Mouse (Mus musculus) forebrain, embryonic 16.5 days (tissue): ENCODE measurements at regions not wholly inside any gene's neighbourhood (a gene's known extent, or its start where the extent isn't known, plus 50 kb on each side); places are given as distances from the start of the nearest gene placed in this dataset.
"Not testable (repeated sequence)": the region's sequence is repeated elsewhere in the genome, so short reads cannot be mapped to it uniquely, and the experiment has no call there.

Source experiments
- ATAC-seq: fragments of 200-750 bp; cut with Nextera tagmentation; 2 replicates; pipeline ENCODE4 v1.8.0; 2017; ENCODE audit warnings: mild to moderate bottlenecking, moderate library complexity
- H3K27ac ChIP-seq: fragments of 300-500 bp; sonication (generic); 2 replicates; pipeline ENCODE4 v1.5.1; 2014; ENCODE audit warnings: low read length, control low read depth
- H3K27me3 ChIP-seq: fragments of 300-500 bp; sonication (generic); replicated peaks from 2 replicates; pipeline ENCODE4 v1.6.1; 2014; ENCODE audit warnings: low read length; ENCODE audit not compliant: control insufficient read depth, insufficient read depth
- H3K36me3 ChIP-seq: fragments of 300-500 bp; sonication (generic); 2 replicates; pipeline ENCODE4 v1.6.1; 2014; ENCODE audit not compliant: control insufficient read depth, insufficient read depth
- H3K4me1 ChIP-seq: fragments of 300-500 bp; sonication (generic); replicated peaks from 2 replicates; pipeline ENCODE4 v1.6.1; 2014; ENCODE audit warnings: low read length; ENCODE audit not compliant: control insufficient read depth, insufficient read depth
- H3K4me2 ChIP-seq: fragments of 300-500 bp; sonication (generic); 2 replicates; pipeline ENCODE4 v1.6.1; 2014; ENCODE audit warnings: mild to moderate bottlenecking, low read length, control low read depth
- H3K4me3 ChIP-seq: fragments of 300-500 bp; sonication (generic); replicated peaks from 2 replicates; pipeline ENCODE4 v1.5.1; 2014; ENCODE audit warnings: mild to moderate bottlenecking, low read length, control low read depth
- H3K9ac ChIP-seq: fragments of 300-500 bp; sonication (generic); replicated peaks from 2 replicates; pipeline ENCODE4 v1.6.1; 2014; ENCODE audit warnings: low read depth, low read length, control low read depth
- H3K9me3 ChIP-seq: fragments of 300-500 bp; sonication (generic); 2 replicates; pipeline ENCODE4 v1.6.1; 2016; ENCODE audit warnings: low read length; ENCODE audit not compliant: control insufficient read depth
- WGBS: fragments of 180-500 bp; shearing (Covaris S2); extraction: QIAGEN DNeasy Blood & Tissue Kit; methylation state at CpG from one replicate; pipeline ENCODE4 v1.1.7; 2014; 5-methylcytosine and 5-hydroxymethylcytosine counted together

GRCm38 (mm10) chrX:166809165-166809564 is 223.6 kb upstream of the Egfl6 start:
- Histone ChIP-seq H3K36me3 (no peaks in the 10 kb centered on the region), H3K27ac (no peak overlapping the region), H3K4me2 (no peak overlapping the region), H3K4me1 (no peaks in the 10 kb centered on the region; the same call in none of the 2 replicates), H3K9me3 (no peaks in the 10 kb centered on the region), H3K9ac (no peak overlapping the region), H3K4me3 (no peak overlapping the region), H3K27me3 (no peaks in the 10 kb centered on the region; the same call in 1 of the 2 replicates)
- WGBS, result 51% methylated on average over 3 of the region's 3 CpGs
- ATAC-seq, result peak; percentile 63

- Histone ChIP-seq H3K4me1 (peaks cover under 1% of the 10 kb centered on the region), H3K27ac (no peak overlapping the region), H3K9me3 (no peaks in the 10 kb centered on the region), H3K36me3 (no peaks in the 10 kb centered on the region), H3K27me3 (no peaks in the 10 kb centered on the region; the same call in 1 of the 2 replicates), H3K4me3 (no peak overlapping the region), H3K4me2 (no peak overlapping the region), H3K9ac (no peak overlapping the region)
- WGBS, result 89% methylated on average over 5 of the region's 5 CpGs
- ATAC-seq, result no peak
Observed at GRCm38 (mm10) chrX:166808207-166808606, 222.7 kb upstream of the Egfl6 start.

GRCm38 (mm10) chrX:166805957-166806356 is 220.4 kb upstream of the Egfl6 start:
- no peak overlapping the region for H3K4me3 ChIP-seq
- no peaks in the 10 kb centered on the region for H3K9me3 ChIP-seq
- H3K4me1 ChIP-seq, result peaks cover 2% of the 10 kb centered on the region
- no peaks in the 10 kb centered on the region for H3K36me3 ChIP-seq
- no peak overlapping the region for H3K27ac ChIP-seq
- ATAC-seq, result peak; percentile 16; the same call in 1 of the 2 replicates
- H3K4me2 ChIP-seq, result no peak overlapping the region
- H3K9ac ChIP-seq, result no peak overlapping the region
- H3K27me3 ChIP-seq, result no peaks in the 10 kb centered on the region; the same call in 1 of the 2 replicates
- 27% methylated on average over 1 of the region's 1 CpGs for WGBS

GRCm38 (mm10) chrX:166805480-166805879 is 220.0 kb upstream of the Egfl6 start:
- WGBS, result 33% methylated on average over 4 of the region's 4 CpGs
- no peaks in the 10 kb centered on the region for H3K9me3 ChIP-seq
- H3K36me3 ChIP-seq, result no peaks in the 10 kb centered on the region
- H3K4me3 ChIP-seq, result no peak overlapping the region
- H3K4me1 ChIP-seq, result peaks cover 2% of the 10 kb centered on the region
- H3K27ac ChIP-seq, result peak overlapping the region; percentile 79
- peak; percentile 39; the same call in 1 of the 2 replicates for ATAC-seq
- H3K4me2 ChIP-seq, result no peak overlapping the region
- H3K9ac ChIP-seq, result no peak overlapping the region
- H3K27me3 ChIP-seq, result no peaks in the 10 kb centered on the region; the same call in 1 of the 2 replicates

GRCm38 (mm10) chrX:166803246-166803645 is 217.7 kb upstream of the Egfl6 start:
- H3K4me1 ChIP-seq, result peaks cover 2% of the 10 kb centered on the region; the same call in 1 of the 2 replicates
- no peaks in the 10 kb centered on the region for H3K36me3 ChIP-seq
- H3K4me3 ChIP-seq, result no peak overlapping the region
- ATAC-seq, result peak; percentile 83
- 0 out of 2 replicates have a peak overlapping the region, but pooled peaks have one; percentile 23 for H3K27ac ChIP-seq
- no peaks in the 10 kb centered on the region for H3K9me3 ChIP-seq
- H3K9ac ChIP-seq, result no peak overlapping the region
- WGBS, result 25% methylated on average over 6 of the region's 6 CpGs
- no peaks in the 10 kb centered on the region; the same call in 1 of the 2 replicates for H3K27me3 ChIP-seq
- no peak overlapping the region for H3K4me2 ChIP-seq

- Histone ChIP-seq H3K9ac (no peak overlapping the region), H3K9me3 (no peaks in the 10 kb centered on the region), H3K4me3 (no peak overlapping the region), H3K36me3 (no peaks in the 10 kb centered on the region), H3K27me3 (no peaks in the 10 kb centered on the region), H3K4me2 (no peak overlapping the region), H3K4me1 (peaks cover 2% of the 10 kb centered on the region; the same call in 1 of the 2 replicates), H3K27ac (no peak overlapping the region)
- WGBS, result 51% methylated on average over 2 of the region's 2 CpGs
- peak; percentile 35; the same call in 1 of the 2 replicates for ATAC-seq
Observed at GRCm38 (mm10) chrX:166801017-166801416, 215.5 kb upstream of the Egfl6 start.

- Histone ChIP-seq H3K4me3 (no peak overlapping the region), H3K4me2 (no peak overlapping the region), H3K36me3 (no peaks in the 10 kb centered on the region), H3K27ac (no peak overlapping the region), H3K4me1 (no peaks in the 10 kb centered on the region), H3K27me3 (no peaks in the 10 kb centered on the region), H3K9ac (no peak overlapping the region), H3K9me3 (no peaks in the 10 kb centered on the region)
- no peak for ATAC-seq
- WGBS, result 83% methylated on average over 2 of the region's 2 CpGs
Observed at GRCm38 (mm10) chrX:166795651-166796050, 210.1 kb upstream of the Egfl6 start.

GRCm38 (mm10) chrX:166789031-166789430 is 203.5 kb upstream of the Egfl6 start:
- WGBS, result 37% methylated on average over 3 of the region's 3 CpGs
- H3K27me3 ChIP-seq, result no peaks in the 10 kb centered on the region; the same call in 1 of the 2 replicates
- H3K9ac ChIP-seq, result no peak overlapping the region
- no peaks in the 10 kb centered on the region for H3K9me3 ChIP-seq
- H3K4me2 ChIP-seq, result no peak overlapping the region
- no peak overlapping the region for H3K27ac ChIP-seq
- H3K36me3 ChIP-seq, result no peaks in the 10 kb centered on the region
- no peak overlapping the region for H3K4me3 ChIP-seq
- peak; percentile 57; the same call in 1 of the 2 replicates for ATAC-seq
- no peaks in the 10 kb centered on the region for H3K4me1 ChIP-seq

- H3K9ac ChIP-seq, H3K27me3 ChIP-seq, H3K4me1 ChIP-seq, H3K9me3 ChIP-seq, H3K36me3 ChIP-seq, H3K27ac ChIP-seq, H3K4me2 ChIP-seq, ATAC-seq, H3K4me3 ChIP-seq: not testable (repeated sequence)
- 100% methylated on average over 1 of the region's 1 CpGs for WGBS
Observed at GRCm38 (mm10) chrX:166787137-166787536, 201.6 kb upstream of the Egfl6 start.

GRCm38 (mm10) chrX:166785615-166786014 is 200.1 kb upstream of the Egfl6 start:
- ATAC-seq, result no peak
- 75% methylated on average over 3 of the region's 3 CpGs for WGBS
- H3K4me2 ChIP-seq, result no peak overlapping the region
- no peaks in the 10 kb centered on the region for H3K4me1 ChIP-seq
- H3K9ac ChIP-seq, result no peak overlapping the region
- H3K4me3 ChIP-seq, result no peak overlapping the region
- H3K27me3 ChIP-seq, result no peaks in the 10 kb centered on the region; the same call in 1 of the 2 replicates
- H3K27ac ChIP-seq, result no peak overlapping the region
- no peaks in the 10 kb centered on the region for H3K9me3 ChIP-seq
- no peaks in the 10 kb centered on the region for H3K36me3 ChIP-seq
